Mouse (Mus musculus): ENCODE results near the gene Mcm3ap. TPM values are rescaled to one million over a fixed set of nuclear protein-coding genes. Genes with fewer than 3 reads are reported as not detected.

The Mcm3ap gene
- polyA plus RNA-seq, 1 experiment from 2014 or later, result 52.6 TPM

DNA sequence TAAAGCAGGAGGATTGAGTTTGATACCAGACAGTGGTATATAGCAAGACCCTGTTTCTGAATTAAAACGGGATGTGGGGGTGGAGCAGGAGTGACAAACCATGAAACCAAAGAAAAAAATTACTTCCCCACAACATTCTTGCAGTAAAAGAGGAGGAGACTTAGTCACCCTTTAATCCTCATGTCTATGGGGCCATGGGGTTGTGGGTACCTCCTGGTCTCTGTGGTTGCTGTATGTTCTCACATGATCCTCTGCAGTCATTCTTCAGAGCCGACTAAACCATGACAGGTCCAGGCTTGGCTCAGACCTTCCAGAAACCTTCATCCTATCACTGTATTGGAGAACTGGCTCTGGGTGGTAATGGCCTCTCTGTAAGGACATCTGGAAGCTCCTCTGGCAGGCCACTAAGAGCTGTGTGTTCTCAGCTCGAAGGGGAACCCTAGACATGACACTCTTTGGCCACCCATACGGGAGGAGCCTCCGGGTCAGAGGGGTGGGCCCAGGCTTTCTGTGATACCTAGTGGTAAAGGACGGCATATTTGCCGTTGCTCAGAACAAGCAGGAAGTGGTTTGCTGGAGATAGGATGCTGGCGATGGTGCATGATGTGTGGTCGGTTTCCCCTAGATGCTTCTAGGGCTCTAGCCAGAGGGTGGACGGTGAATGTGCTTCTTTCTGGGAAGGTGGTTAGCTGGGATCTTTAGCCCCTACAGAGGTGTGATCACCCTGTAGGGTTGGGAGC is 74.1 kb downstream of the Mcm3ap start:
- Histone ChIP-seq H3K4me3 (replicated peaks) (no peak overlapping the region), H3K27ac (replicated peaks) (no peak overlapping the region), H3K27me3 (no peaks in the 10 kb centered on the region), H3K4me1 (no peaks in the 10 kb centered on the region), H3K9me3 (replicated peaks) (no peaks in the 10 kb centered on the region), H3K9ac (no peak overlapping the region), H3K36me3 (peaks cover 95% of the 10 kb centered on the region), H3K4me2 (replicated peaks) (no peak overlapping the region)
- ATAC-seq (ENCODE audit: insufficient number of reproducible peaks, low FRiP score, low TSS enrichment, low read depth), result no peak
- WGBS, result 80% methylated on average over 10 of the region's 10 CpGs

DNA sequence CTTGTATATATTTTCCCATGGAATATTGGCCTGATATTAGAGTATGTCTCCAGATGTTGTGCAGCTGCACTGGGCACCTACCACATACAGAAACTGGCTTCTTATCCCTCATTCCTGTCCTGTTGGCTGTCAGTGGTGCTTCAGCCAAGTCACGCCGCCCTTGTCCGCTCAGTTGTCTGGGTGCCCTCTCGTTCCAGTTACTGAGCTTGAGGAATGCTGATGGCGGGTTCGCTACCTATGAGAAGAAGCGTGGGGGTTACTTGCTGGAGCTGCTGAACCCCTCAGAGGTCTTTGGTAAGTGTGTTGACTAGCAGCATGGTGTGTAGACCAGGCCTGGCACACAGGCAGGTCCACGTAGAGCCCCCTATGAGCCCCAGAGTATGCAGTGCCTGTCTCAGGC is 77.8 kb downstream of the Mcm3ap start:
- Histone ChIP-seq H3K4me1 (no peaks in the 10 kb centered on the region), H3K27ac (replicated peaks) (no peak overlapping the region), H3K4me3 (replicated peaks) (no peak overlapping the region), H3K27me3 (no peaks in the 10 kb centered on the region), H3K36me3 (peaks cover 98% of the 10 kb centered on the region), H3K4me2 (replicated peaks) (no peak overlapping the region), H3K9ac (no peak overlapping the region), H3K9me3 (replicated peaks) (no peaks in the 10 kb centered on the region)
- 93% methylated on average over 8 of the region's 8 CpGs for WGBS
- ATAC-seq (ENCODE audit: insufficient number of reproducible peaks, low FRiP score, low TSS enrichment, low read depth), result no peak

DNA sequence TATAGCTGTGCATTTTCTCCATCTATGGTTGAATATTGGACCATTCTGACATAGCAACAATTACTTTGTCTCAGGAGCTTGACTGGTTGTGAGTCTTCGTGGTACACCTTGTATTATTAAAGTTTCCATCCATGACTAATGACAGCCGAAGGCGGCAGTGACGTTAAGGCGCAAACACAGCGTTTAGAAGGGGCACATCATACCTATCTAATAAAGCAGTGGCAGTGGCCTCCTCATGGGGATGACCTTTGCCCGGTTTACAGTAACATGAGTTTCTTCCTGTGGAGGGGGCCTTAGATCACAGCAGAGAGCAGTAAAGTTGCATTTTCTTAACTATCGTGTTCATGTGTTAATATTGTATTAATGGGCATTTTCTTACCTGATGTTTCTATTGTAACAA is 79.5 kb downstream of the Mcm3ap start:
- H3K9ac ChIP-seq, result no peak overlapping the region
- H3K4me3 ChIP-seq (replicated peaks), result no peak overlapping the region
- no peak overlapping the region for H3K27ac ChIP-seq (replicated peaks)
- H3K4me1 ChIP-seq, result no peaks in the 10 kb centered on the region
- H3K4me2 ChIP-seq (replicated peaks), result no peak overlapping the region
- no peaks in the 10 kb centered on the region for H3K9me3 ChIP-seq (replicated peaks)
- H3K36me3 ChIP-seq, result peaks cover 99% of the 10 kb centered on the region
- no peak for ATAC-seq (ENCODE audit: insufficient number of reproducible peaks, low FRiP score, low TSS enrichment, low read depth)
- H3K27me3 ChIP-seq, result no peaks in the 10 kb centered on the region
- WGBS, result 89% methylated on average over 8 of the region's 8 CpGs

DNA sequence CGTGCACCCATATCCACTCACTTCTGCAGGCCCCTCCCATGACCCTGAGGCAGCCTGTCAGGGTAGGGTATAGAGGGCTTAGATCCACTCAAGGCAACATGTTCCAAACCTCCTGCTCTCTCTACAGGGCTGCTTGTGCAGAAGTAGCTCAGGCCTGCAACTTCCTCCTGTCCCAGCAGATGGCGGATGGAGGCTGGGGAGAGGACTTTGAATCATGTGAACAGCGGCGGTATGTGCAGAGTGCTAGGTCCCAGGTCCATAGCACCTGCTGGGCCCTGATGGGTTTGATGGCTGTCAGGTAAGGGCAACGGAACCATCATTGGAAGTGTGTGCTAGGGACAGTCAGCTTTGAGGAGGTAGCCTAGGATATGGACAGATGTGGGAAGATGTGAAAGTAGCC is 81.7 kb downstream of the Mcm3ap start:
- 88% methylated on average over 5 of the region's 5 CpGs for WGBS
- Histone ChIP-seq H3K36me3 (peaks cover 92% of the 10 kb centered on the region), H3K9ac (no peak overlapping the region), H3K27me3 (no peaks in the 10 kb centered on the region), H3K27ac (replicated peaks) (no peak overlapping the region), H3K4me1 (no peaks in the 10 kb centered on the region), H3K9me3 (replicated peaks) (no peaks in the 10 kb centered on the region), H3K4me3 (replicated peaks) (no peak overlapping the region), H3K4me2 (replicated peaks) (no peak overlapping the region)
- ATAC-seq (ENCODE audit: insufficient number of reproducible peaks, low FRiP score, low TSS enrichment, low read depth), result no peak

DNA sequence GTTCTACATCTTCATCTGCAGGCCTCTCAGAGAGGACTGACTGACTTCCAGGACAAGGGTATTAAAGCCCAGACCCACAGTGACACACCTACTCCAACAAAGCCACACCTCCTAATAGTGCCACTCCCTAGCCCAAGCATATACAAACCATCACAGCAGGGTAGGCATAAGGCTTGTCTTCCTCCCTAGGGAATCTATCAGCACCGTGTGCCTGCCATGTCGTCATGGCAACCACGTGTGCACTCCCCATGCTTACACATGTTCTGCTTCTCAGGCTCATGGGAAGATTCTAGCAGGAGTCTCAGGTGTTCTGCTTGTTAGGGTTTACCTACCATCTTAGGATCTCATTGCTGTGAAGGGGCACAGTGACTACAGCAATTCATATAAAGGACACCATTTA is 82.8 kb downstream of the Mcm3ap start:
- H3K36me3 ChIP-seq, result peaks cover 81% of the 10 kb centered on the region
- no peak overlapping the region for H3K4me2 ChIP-seq (replicated peaks)
- no peaks in the 10 kb centered on the region for H3K27me3 ChIP-seq
- no peaks in the 10 kb centered on the region for H3K9me3 ChIP-seq (replicated peaks)
- H3K9ac ChIP-seq, result no peak overlapping the region
- 70% methylated on average over 3 of the region's 3 CpGs for WGBS
- no peak for ATAC-seq (ENCODE audit: insufficient number of reproducible peaks, low FRiP score, low TSS enrichment, low read depth)
- H3K27ac ChIP-seq (replicated peaks), result no peak overlapping the region
- H3K4me1 ChIP-seq, result no peaks in the 10 kb centered on the region
- no peak overlapping the region for H3K4me3 ChIP-seq (replicated peaks)

DNA sequence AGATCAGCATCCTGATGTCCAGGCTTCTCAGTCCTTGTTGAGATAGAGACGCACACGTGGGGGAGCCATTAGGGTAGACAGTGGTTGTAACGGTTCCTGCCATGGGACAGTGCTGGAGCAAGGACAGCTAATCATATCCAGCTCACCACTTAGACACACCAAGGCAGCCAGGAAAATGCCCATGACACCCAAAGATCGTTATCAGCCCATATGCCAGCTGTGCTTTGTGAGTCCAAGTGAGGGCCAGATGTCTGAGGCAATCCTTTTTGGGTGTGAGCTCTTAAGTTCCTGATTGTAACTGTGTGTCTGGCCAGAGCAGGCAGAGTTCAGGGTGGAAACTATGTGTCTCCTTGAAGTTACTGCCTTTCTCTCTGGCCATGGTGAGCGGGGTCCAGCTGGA is 85.3 kb downstream of the Mcm3ap start:
- Histone ChIP-seq H3K4me3 (replicated peaks) (no peak overlapping the region), H3K27ac (replicated peaks) (no peak overlapping the region), H3K4me2 (replicated peaks) (no peak overlapping the region), H3K27me3 (no peaks in the 10 kb centered on the region), H3K4me1 (no peaks in the 10 kb centered on the region), H3K9ac (no peak overlapping the region), H3K36me3 (peaks cover 56% of the 10 kb centered on the region), H3K9me3 (replicated peaks) (no peaks in the 10 kb centered on the region)
- no peak for ATAC-seq (ENCODE audit: insufficient number of reproducible peaks, low FRiP score, low TSS enrichment, low read depth)
- WGBS, result 81% methylated on average over 5 of the region's 5 CpGs

DNA sequence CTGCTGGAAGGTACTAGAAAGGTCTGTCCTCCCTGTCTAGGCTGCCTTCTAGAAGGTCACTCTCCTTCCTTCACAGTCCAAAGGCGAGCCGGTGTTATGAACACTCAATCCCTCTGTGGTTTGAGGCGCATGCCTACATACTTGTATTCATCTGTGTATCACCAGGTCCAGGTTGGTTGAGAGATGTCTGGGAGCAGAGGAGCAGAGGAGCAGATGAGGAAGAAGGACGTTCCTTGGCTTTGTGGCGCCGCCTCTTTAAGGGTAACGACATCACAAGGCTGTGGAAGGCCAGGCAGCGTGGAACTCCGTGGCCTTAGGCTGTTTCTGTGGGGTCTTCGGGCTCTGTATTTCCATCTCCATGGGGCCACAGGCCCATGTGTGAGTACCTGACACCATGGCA is 93.2 kb downstream of the Mcm3ap start, which contains the start of gene Spatc1l:
TSS of gene Spatc1l (plus strand) at position 301 of the 400 bp plus-strand sequence.
- no peak within 1 kb of the TSS for H3K4me2 ChIP-seq (replicated peaks)
- WGBS, result 86% methylated on average over 10 of the region's 10 CpGs
- H3K27me3 ChIP-seq, result no peaks in the 10 kb centered on the region
- no peak within 1 kb of the TSS for H3K4me3 ChIP-seq (replicated peaks)
- ATAC-seq (ENCODE audit: insufficient number of reproducible peaks, low FRiP score, low TSS enrichment, low read depth), result no peak
- H3K4me1 ChIP-seq, result no peaks in the 10 kb centered on the region
- H3K36me3 ChIP-seq, result no peaks in the 10 kb centered on the region
- no peak within 1 kb of the TSS for H3K9ac ChIP-seq
- no peak within 1 kb of the TSS for H3K27ac ChIP-seq (replicated peaks)
- no peaks in the 10 kb centered on the region for H3K9me3 ChIP-seq (replicated peaks)

Other genes with a start within 250 kb of the Mcm3ap start
- 59.4 and 61.7 TPM in 2 replicates for gene Prmt2, start 231.1 kb upstream of the Mcm3ap start, polyA plus RNA-seq (2015; fragmentation: Nextera tagmentation; extraction: Ambion mirVana)
- gene S100b, start 215.1 kb upstream of the Mcm3ap start, polyA plus RNA-seq (2015; fragmentation: Nextera tagmentation; extraction: Ambion mirVana), result 8.5 and 9.3 TPM in 2 replicates
- 13.5 and 14.1 TPM in 2 replicates for gene Dip2a, start 123.6 kb upstream of the Mcm3ap start, polyA plus RNA-seq (2015; fragmentation: Nextera tagmentation; extraction: Ambion mirVana)
- not detected in 2 replicates for gene AC141477.1, start 28.5 kb upstream of the Mcm3ap start, polyA plus RNA-seq (2015; fragmentation: Nextera tagmentation; extraction: Ambion mirVana)
- gene Pcnt, start 26.1 kb upstream of the Mcm3ap start, polyA plus RNA-seq (2015; fragmentation: Nextera tagmentation; extraction: Ambion mirVana), result 15.9 and 18.1 TPM in 2 replicates
- 5.4 and 8.7 TPM in 2 replicates for gene 2610028H24Rik, start 19.8 kb upstream of the Mcm3ap start, polyA plus RNA-seq (2015; fragmentation: Nextera tagmentation; extraction: Ambion mirVana)
- gene Ybey, start 187 bp downstream of the Mcm3ap start, polyA plus RNA-seq (2015; fragmentation: Nextera tagmentation; extraction: Ambion mirVana), result 5.9 and 6.3 TPM in 2 replicates
- gene Lss, start 62.7 kb downstream of the Mcm3ap start, polyA plus RNA-seq (2015; fragmentation: Nextera tagmentation; extraction: Ambion mirVana), result 28.3 and 38.6 TPM in 2 replicates
- gene Spatc1l, start 93.3 kb downstream of the Mcm3ap start, polyA plus RNA-seq (2015; fragmentation: Nextera tagmentation; extraction: Ambion mirVana), result 0.13 TPM in 1 of 2 replicates, not detected in the other
- gene Ftcd, start 106.7 kb downstream of the Mcm3ap start, polyA plus RNA-seq (2015; fragmentation: Nextera tagmentation; extraction: Ambion mirVana), result 0.14 TPM in 1 of 2 replicates, not detected in the other
- 390 and 438 TPM in 2 replicates for gene Col6a2, start 154.7 kb downstream of the Mcm3ap start, polyA plus RNA-seq (2015; fragmentation: Nextera tagmentation; extraction: Ambion mirVana)

All from embryonic facial prominence, embryonic 15.5 days (tissue).